Mouse (Mus musculus): Measurements from ENCODE around the gene Trpm1. TPM values are rescaled to one million over a fixed set of nuclear protein-coding genes. Genes with fewer than 3 reads are reported as not detected.

Gene Trpm1
- polyA plus RNA-seq, 1 experiment from 2014 or later: 0.21 TPM

DNA sequence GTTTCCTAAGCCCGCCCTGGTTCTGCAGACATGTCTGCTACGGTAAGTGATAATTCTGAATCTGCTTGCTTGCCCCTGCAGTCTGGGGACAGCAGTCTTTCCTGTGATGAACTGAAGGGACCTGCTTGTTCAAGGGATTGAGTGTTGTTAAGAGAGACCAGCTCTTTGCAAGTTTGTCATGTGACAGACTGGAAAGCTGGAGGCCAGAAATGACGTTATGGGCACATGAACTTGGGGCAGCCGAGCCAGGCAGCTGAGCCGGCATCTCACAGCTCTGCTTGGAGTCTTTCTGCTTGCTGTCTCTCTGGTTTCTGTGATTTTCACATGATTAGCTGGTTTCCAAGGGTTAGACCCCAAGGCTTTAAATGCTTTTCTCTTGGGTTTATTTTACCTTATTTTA is 74.0 kb downstream of the Trpm1 start:
- Histone ChIP-seq H3K4me3 (no peak overlapping the region), H3K36me3 (no peaks in the 10 kb centered on the region), H3K4me1 (no peaks in the 10 kb centered on the region), H3K27me3 (ENCODE audit: insufficient read depth, poor library complexity, severe bottlenecking) (no peaks in the 10 kb centered on the region), H3K27ac (no peak overlapping the region), H3K9me3 (no peaks in the 10 kb centered on the region)
- no peak for DNase-seq (ENCODE audit: low spot score)
- 80% methylated on average over 5 of the region's 5 CpGs for WGBS

GRCm38 (mm10) chr7:64228300-64228699 is 74.7 kb downstream of the Trpm1 start:
- Histone ChIP-seq H3K27ac (no peak overlapping the region), H3K36me3 (no peaks in the 10 kb centered on the region), H3K4me3 (no peak overlapping the region), H3K27me3 (ENCODE audit: insufficient read depth, poor library complexity, severe bottlenecking) (no peaks in the 10 kb centered on the region), H3K9me3 (no peaks in the 10 kb centered on the region), H3K4me1 (no peaks in the 10 kb centered on the region)
- DNase-seq (ENCODE audit: low spot score): no peak
- 79% methylated on average over 2 of the region's 2 CpGs for WGBS

- no peak overlapping the region for H3K27ac ChIP-seq
- H3K4me1 ChIP-seq: no peaks in the 10 kb centered on the region
- no peaks in the 10 kb centered on the region for H3K36me3 ChIP-seq
- no peak overlapping the region for H3K4me3 ChIP-seq
- no peak for DNase-seq (ENCODE audit: low spot score)
- 77% methylated on average over 8 of the region's 8 CpGs for WGBS
- no peaks in the 10 kb centered on the region for H3K27me3 ChIP-seq (ENCODE audit: insufficient read depth, poor library complexity, severe bottlenecking)
- no peaks in the 10 kb centered on the region for H3K9me3 ChIP-seq
Measured at GRCm38 (mm10) chr7:64229911-64230310, 76.3 kb downstream of the Trpm1 start.

- Histone ChIP-seq H3K4me1 (no peaks in the 10 kb centered on the region), H3K4me3 (no peak overlapping the region), H3K9me3 (no peaks in the 10 kb centered on the region), H3K36me3 (no peaks in the 10 kb centered on the region), H3K27ac (no peak overlapping the region), H3K27me3 (ENCODE audit: insufficient read depth, poor library complexity, severe bottlenecking) (no peaks in the 10 kb centered on the region)
- 77% methylated on average over 1 of the region's 1 CpGs for WGBS
- DNase-seq (ENCODE audit: low spot score): no peak
Measured at GRCm38 (mm10) chr7:64231001-64231400, 77.4 kb downstream of the Trpm1 start.

- Histone ChIP-seq H3K27me3 (ENCODE audit: insufficient read depth, poor library complexity, severe bottlenecking) (no peaks in the 10 kb centered on the region), H3K9me3 (no peaks in the 10 kb centered on the region), H3K27ac (no peak overlapping the region), H3K36me3 (no peaks in the 10 kb centered on the region), H3K4me1 (no peaks in the 10 kb centered on the region), H3K4me3 (no peak overlapping the region)
- DNase-seq (ENCODE audit: low spot score): no peak
- WGBS: 63% methylated on average over 2 of the region's 2 CpGs
Measured at GRCm38 (mm10) chr7:64231996-64232395, 78.4 kb downstream of the Trpm1 start.

DNA sequence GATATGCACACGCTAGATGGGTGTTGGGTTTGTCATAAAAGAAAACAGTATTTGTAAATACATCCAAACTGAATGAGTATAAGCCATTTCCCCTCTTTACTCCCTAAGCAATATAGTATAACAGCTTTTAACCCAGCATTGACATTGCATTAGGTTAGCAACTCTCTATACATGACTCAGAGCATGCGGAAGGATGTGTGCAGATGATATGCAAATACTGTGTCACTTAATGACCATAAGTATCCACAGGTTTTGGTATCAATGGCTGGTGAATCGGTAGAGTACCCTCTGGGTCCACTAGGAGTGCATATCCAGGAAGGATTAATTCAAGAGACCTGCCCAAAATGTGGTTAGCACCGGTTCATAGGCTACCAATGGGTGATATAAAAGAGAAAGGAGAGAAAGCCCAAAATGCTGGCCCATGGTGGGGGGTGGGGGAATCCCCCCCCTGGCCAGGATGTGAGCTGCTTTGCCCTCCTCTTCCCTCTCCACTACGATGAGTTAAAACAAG is 80.7 kb downstream of the Trpm1 start:
- Histone ChIP-seq H3K9me3 (no peaks in the 10 kb centered on the region), H3K27ac (no peak overlapping the region), H3K4me1 (no peaks in the 10 kb centered on the region), H3K36me3 (no peaks in the 10 kb centered on the region), H3K27me3 (ENCODE audit: insufficient read depth, poor library complexity, severe bottlenecking) (no peaks in the 10 kb centered on the region), H3K4me3 (no peak overlapping the region)
- WGBS: 87% methylated on average over 5 of the region's 5 CpGs
- DNase-seq (ENCODE audit: low spot score): no peak

- Histone ChIP-seq H3K4me3 (no peak overlapping the region), H3K27ac (no peak overlapping the region), H3K36me3 (no peaks in the 10 kb centered on the region), H3K27me3 (ENCODE audit: insufficient read depth, poor library complexity, severe bottlenecking) (no peaks in the 10 kb centered on the region), H3K9me3 (no peaks in the 10 kb centered on the region), H3K4me1 (no peaks in the 10 kb centered on the region)
- WGBS: 83% methylated on average over 4 of the region's 4 CpGs
- DNase-seq (ENCODE audit: low spot score): no peak
Measured at GRCm38 (mm10) chr7:64236521-64236920, 82.9 kb downstream of the Trpm1 start.

- no peaks in the 10 kb centered on the region for H3K27me3 ChIP-seq (ENCODE audit: insufficient read depth, poor library complexity, severe bottlenecking)
- H3K9me3 ChIP-seq: no peaks in the 10 kb centered on the region
- no peaks in the 10 kb centered on the region for H3K4me1 ChIP-seq
- DNase-seq (ENCODE audit: low spot score): no peak
- WGBS: 79% methylated on average over 8 of the region's 8 CpGs
- no peak overlapping the region for H3K4me3 ChIP-seq
- H3K27ac ChIP-seq: no peak overlapping the region
- H3K36me3 ChIP-seq: no peaks in the 10 kb centered on the region
Measured at GRCm38 (mm10) chr7:64237747-64238146, 84.1 kb downstream of the Trpm1 start.

GRCm38 (mm10) chr7:64238410-64239086 is 84.9 kb downstream of the Trpm1 start:
- DNase-seq (ENCODE audit: low spot score): no peak
- 81% methylated on average over 7 of the region's 7 CpGs for WGBS
- no peaks in the 10 kb centered on the region for H3K36me3 ChIP-seq
- H3K4me1 ChIP-seq: no peaks in the 10 kb centered on the region
- H3K9me3 ChIP-seq: no peaks in the 10 kb centered on the region
- no peaks in the 10 kb centered on the region for H3K27me3 ChIP-seq (ENCODE audit: insufficient read depth, poor library complexity, severe bottlenecking)
- H3K27ac ChIP-seq: no peak overlapping the region
- no peak overlapping the region for H3K4me3 ChIP-seq

DNA sequence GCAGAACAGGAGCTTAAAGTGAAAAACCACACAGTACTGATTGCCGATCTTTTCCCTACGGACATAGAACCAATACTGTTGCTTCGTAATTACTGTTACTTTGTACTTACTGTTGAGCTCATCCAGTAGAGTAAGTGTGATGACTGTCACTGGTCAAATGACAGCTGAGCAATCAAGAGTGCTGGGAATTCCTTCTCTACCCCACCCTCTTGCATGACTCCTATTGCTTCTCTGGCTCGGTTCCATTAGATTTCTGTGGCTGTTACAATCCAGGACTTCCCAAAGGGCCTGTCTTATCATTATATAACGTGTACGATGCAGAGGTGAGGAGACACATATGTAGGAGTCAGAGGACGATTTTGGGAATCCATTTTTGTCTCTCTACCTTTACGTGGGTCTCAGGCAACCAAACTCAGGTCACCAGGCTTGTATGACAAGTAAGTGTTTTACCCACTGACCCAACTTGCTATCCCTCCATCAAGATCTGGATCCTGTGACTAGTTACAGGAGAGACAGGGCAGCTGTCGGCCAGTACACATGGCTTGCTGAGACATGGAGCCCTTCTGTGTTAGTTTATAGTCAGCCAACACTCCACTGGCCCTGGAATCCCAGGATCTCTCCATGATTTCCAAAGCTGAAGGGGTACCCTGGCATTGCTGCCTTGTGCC is 85.6 kb downstream of the Trpm1 start:
- Histone ChIP-seq H3K27me3 (ENCODE audit: insufficient read depth, poor library complexity, severe bottlenecking) (no peaks in the 10 kb centered on the region), H3K4me1 (no peaks in the 10 kb centered on the region), H3K4me3 (no peak overlapping the region), H3K27ac (no peak overlapping the region), H3K36me3 (no peaks in the 10 kb centered on the region), H3K9me3 (no peaks in the 10 kb centered on the region)
- WGBS: 76% methylated on average over 9 of the region's 9 CpGs
- DNase-seq (ENCODE audit: low spot score): no peak

DNA sequence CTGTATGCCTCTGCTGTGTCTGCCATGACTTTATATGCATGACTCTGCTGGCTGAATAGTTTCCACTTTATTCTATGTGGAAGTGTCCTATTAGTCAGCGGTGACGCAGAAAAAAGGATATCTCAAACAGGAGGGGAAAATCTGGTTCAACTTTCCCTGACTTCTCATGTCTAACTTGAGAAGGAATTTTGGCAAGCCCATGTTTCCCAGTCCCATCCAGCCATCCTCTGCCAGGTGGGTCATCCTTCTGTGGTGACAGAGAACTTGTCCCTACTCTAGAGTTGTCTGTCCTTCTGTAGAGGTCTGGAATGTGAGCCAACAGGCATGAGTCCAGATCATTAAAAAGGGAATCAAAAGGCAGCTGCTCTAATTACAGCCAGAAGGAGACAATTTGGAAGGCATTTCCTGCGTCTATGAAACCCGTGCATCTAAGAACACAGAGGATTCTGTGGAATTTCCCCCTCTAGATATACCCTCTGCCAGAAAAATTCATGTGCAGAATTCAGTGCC is 86.2 kb downstream of the Trpm1 start:
- WGBS: 79% methylated on average over 4 of the region's 4 CpGs
- Histone ChIP-seq H3K27me3 (ENCODE audit: insufficient read depth, poor library complexity, severe bottlenecking) (no peaks in the 10 kb centered on the region), H3K4me1 (no peaks in the 10 kb centered on the region), H3K27ac (no peak overlapping the region), H3K4me3 (no peak overlapping the region), H3K36me3 (no peaks in the 10 kb centered on the region), H3K9me3 (no peaks in the 10 kb centered on the region)
- no peak for DNase-seq (ENCODE audit: low spot score)

GRCm38 (mm10) chr7:64242424-64242823 is 88.8 kb downstream of the Trpm1 start:
- Histone ChIP-seq H3K36me3 (no peaks in the 10 kb centered on the region), H3K4me3 (no peak overlapping the region), H3K9me3 (no peaks in the 10 kb centered on the region), H3K27ac (no peak overlapping the region), H3K4me1 (no peaks in the 10 kb centered on the region), H3K27me3 (ENCODE audit: insufficient read depth, poor library complexity, severe bottlenecking) (no peaks in the 10 kb centered on the region)
- 79% methylated on average over 4 of the region's 4 CpGs for WGBS
- no peak for DNase-seq (ENCODE audit: low spot score)

GRCm38 (mm10) chr7:64244371-64244770 is 90.7 kb downstream of the Trpm1 start:
- Histone ChIP-seq H3K36me3 (no peaks in the 10 kb centered on the region), H3K4me1 (no peaks in the 10 kb centered on the region), H3K9me3 (no peaks in the 10 kb centered on the region), H3K27me3 (ENCODE audit: insufficient read depth, poor library complexity, severe bottlenecking) (no peaks in the 10 kb centered on the region), H3K27ac (no peak overlapping the region), H3K4me3 (no peak overlapping the region)
- DNase-seq (ENCODE audit: low spot score): no peak
- 86% methylated on average over 6 of the region's 6 CpGs for WGBS

Data from heart, embryonic 10.5 days (tissue).